Mouse (Mus musculus) heart, embryonic 15.5 days (tissue): ENCODE measurements at regions not wholly inside any gene's neighbourhood (a gene's known extent, or its start where the extent isn't known, plus 50 kb on each side); places are given as distances from the start of the nearest gene placed in this dataset.

Experiments
- ATAC-seq: fragments of 200-750 bp; cut with Nextera tagmentation; replicated peaks from 2 replicates; pipeline ENCODE4 v1.8.0; 2017; ENCODE audit warnings: low read depth, moderate TSS enrichment; ENCODE audit not compliant: insufficient number of reproducible peaks, insufficient read depth, low FRiP score
- H3K27ac ChIP-seq: fragments of 300-500 bp; sonication (generic); 2 replicates; pipeline ENCODE4 v1.5.1; 2015; ENCODE audit warnings: mild to moderate bottlenecking, inconsistent platforms
- H3K27me3 ChIP-seq: fragments of 300-500 bp; sonication (generic); 2 replicates; pipeline ENCODE4 v1.6.1; 2015; ENCODE audit warnings: inconsistent platforms
- H3K36me3 ChIP-seq: fragments of 300-500 bp; sonication (generic); 2 replicates; pipeline ENCODE4 v1.6.1; 2015; ENCODE audit warnings: mild to moderate bottlenecking, inconsistent platforms
- H3K4me1 ChIP-seq: fragments of 300-500 bp; sonication (generic); replicated peaks from 2 replicates; pipeline ENCODE4 v1.6.1; 2015; ENCODE audit warnings: inconsistent platforms
- H3K4me2 ChIP-seq: fragments of 300-500 bp; sonication (generic); 2 replicates; pipeline ENCODE4 v1.6.1; 2015; ENCODE audit warnings: inconsistent platforms, mild to moderate bottlenecking, moderate library complexity
- H3K4me3 ChIP-seq: fragments of 300-500 bp; sonication (generic); 2 replicates; pipeline ENCODE4 v1.5.1; 2015; ENCODE audit warnings: mild to moderate bottlenecking, inconsistent platforms
- H3K9ac ChIP-seq: fragments of 300-500 bp; sonication (generic); 2 replicates; pipeline ENCODE4 v1.6.1; 2015; ENCODE audit warnings: mild to moderate bottlenecking, inconsistent platforms
- H3K9me3 ChIP-seq: fragments of 300-500 bp; sonication (generic); replicated peaks from 2 replicates; pipeline ENCODE4 v1.6.1; 2016; ENCODE audit warnings: inconsistent platforms
- WGBS: fragments of 180-500 bp; shearing (Covaris S2); methylation state at CpG from one replicate; pipeline ENCODE4 v1.1.7; 2015; ENCODE audit warnings: mixed read lengths; 5-methylcytosine and 5-hydroxymethylcytosine counted together

GRCm38 (mm10) chr3:65454301-65454700 lies 61.9 kb upstream of the Ssr3 start:
- ATAC-seq = no peak
- H3K27ac ChIP-seq = no peak overlapping the region

GRCm38 (mm10) chr3:65449176-65449575 lies 56.8 kb upstream of the Ssr3 start:
- H3K9me3 ChIP-seq = no peaks in the 10 kb centered on the region
- WGBS = 87% methylated on average over 1 of the region's 1 CpGs
- no peak overlapping the region for H3K27ac ChIP-seq

More at GRCm38 (mm10) chr3:65454301-65454700, 61.9 kb upstream of the Ssr3 start:
- no peaks in the 10 kb centered on the region for H3K36me3 ChIP-seq
- H3K4me1 ChIP-seq = peaks cover 11% of the 10 kb centered on the region
- H3K9ac ChIP-seq = no peak overlapping the region
- H3K27me3 ChIP-seq = no peaks in the 10 kb centered on the region
- H3K4me3 ChIP-seq = no peak overlapping the region
- no peak overlapping the region for H3K4me2 ChIP-seq
- 92% methylated on average over 7 of the region's 7 CpGs for WGBS
- H3K9me3 ChIP-seq = no peaks in the 10 kb centered on the region

GRCm38 (mm10) chr3:65443701-65444100 lies 51.3 kb upstream of the Ssr3 start:
- Histone ChIP-seq H3K36me3 (no peaks in the 10 kb centered on the region), H3K4me3 (no peak overlapping the region), H3K9me3 (no peaks in the 10 kb centered on the region), H3K4me1 (peaks cover 11% of the 10 kb centered on the region), H3K4me2 (no peak overlapping the region), H3K27me3 (no peaks in the 10 kb centered on the region), H3K9ac (no peak overlapping the region), H3K27ac (no peak overlapping the region)
- WGBS = 54% methylated on average over 1 of the region's 1 CpGs
- no peak for ATAC-seq

More at GRCm38 (mm10) chr3:65449176-65449575, 56.8 kb upstream of the Ssr3 start:
- Histone ChIP-seq H3K36me3 (no peaks in the 10 kb centered on the region), H3K27me3 (no peaks in the 10 kb centered on the region), H3K4me2 (no peak overlapping the region), H3K4me3 (no peak overlapping the region), H3K9ac (no peak overlapping the region), H3K4me1 (no peaks in the 10 kb centered on the region)
- ATAC-seq = no peak

- no peak overlapping the region for H3K4me3 ChIP-seq
- no peak overlapping the region for H3K4me2 ChIP-seq
These were observed 50.5 kb upstream of the Ssr3 start for GRCm38 (mm10) chr3:65442946-65443345.

GRCm38 (mm10) chr3:65442269-65442668 lies 49.8 kb upstream of the Ssr3 start:
- Histone ChIP-seq H3K27ac (no peak overlapping the region), H3K27me3 (no peaks in the 10 kb centered on the region), H3K9ac (no peak overlapping the region), H3K36me3 (no peaks in the 10 kb centered on the region), H3K4me1 (peaks cover 11% of the 10 kb centered on the region), H3K4me2 (no peak overlapping the region), H3K4me3 (no peak overlapping the region), H3K9me3 (no peaks in the 10 kb centered on the region)
- 0 out of 2 replicates have a peak, but pooled peaks have one; percentile 70 for ATAC-seq
- 58% methylated on average over 4 of the region's 4 CpGs for WGBS

More at GRCm38 (mm10) chr3:65442946-65443345, 50.5 kb upstream of the Ssr3 start:
- no peaks in the 10 kb centered on the region for H3K36me3 ChIP-seq
- no peak overlapping the region for H3K9ac ChIP-seq
- no peaks in the 10 kb centered on the region for H3K9me3 ChIP-seq
- peaks cover 11% of the 10 kb centered on the region for H3K4me1 ChIP-seq
- no peak for ATAC-seq
- H3K27me3 ChIP-seq = no peaks in the 10 kb centered on the region
- no peak overlapping the region for H3K27ac ChIP-seq
- 50% methylated on average over 8 of the region's 8 CpGs for WGBS
